Mouse (Mus musculus): ENCODE data around the gene Ifna9.
"Not testable (repeated sequence)": the region's sequence is repeated elsewhere in the genome, so short reads cannot be mapped to it uniquely, and the experiment has no call there.

The Ifna9 gene

DNA sequence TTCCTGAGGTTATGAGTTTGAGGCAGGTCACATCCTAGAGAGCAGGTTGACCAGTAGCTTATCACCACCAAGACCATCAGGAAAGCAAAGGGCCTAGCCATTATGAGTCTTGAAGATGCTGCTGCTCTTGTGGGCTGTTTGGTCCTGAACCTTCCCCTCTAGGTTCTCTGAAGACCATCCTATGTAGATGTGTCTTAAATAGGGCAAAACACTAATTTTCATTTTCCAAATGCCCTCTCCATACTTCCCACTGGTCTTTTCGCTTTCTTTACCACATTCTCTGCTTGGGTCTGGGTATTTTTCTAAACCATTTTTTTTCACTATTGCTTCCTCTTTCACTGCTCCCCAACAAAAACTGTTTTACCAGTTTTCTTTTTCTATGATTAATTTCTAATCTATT, at the start of gene Ifna9:
Gene Ifna9, minus strand, starts transcription at position 101 of the 400 bp plus-strand sequence.
- DNase-seq (ENCODE audit: low read depth, low spot score): no peak

DNA sequence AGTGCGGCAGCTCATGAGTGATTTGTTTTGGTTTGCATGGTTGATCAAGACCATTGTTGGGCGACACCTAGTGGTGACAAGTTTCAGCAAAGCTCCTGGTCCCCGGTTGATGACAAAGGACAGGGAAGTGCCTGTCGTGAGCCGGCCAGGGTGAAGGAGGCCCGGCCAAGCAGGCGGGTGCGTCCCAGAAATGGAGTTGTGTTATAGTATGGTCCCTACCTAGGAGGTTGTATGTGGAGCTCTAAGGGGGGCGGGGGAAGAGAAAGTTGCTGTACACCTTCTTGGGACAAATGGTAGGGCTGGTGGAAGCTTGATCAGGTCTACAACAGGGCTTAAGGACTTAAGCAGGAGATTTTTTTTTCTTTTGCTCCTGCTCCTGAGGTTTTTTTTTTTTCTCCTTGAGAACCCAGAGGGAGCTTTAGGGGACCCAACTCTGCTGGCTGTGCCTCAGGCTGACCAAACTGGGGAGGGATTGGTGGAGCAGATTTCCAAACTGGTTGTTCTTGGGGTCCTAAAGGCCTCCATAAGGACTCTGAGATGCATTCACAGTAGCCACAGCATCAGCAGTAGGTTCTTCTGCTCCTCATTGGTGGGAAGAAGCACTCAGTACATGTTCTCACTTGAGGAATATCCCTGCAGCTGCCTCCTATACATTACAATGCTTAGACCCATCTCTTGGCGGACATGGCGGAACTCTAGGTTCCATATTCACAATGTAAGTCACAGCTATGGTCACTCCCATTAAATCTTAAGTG, 49.1 kb upstream of the Ifna9 start:
- peak; percentile 100 for DNase-seq (ENCODE audit: low read depth, low spot score)

DNA sequence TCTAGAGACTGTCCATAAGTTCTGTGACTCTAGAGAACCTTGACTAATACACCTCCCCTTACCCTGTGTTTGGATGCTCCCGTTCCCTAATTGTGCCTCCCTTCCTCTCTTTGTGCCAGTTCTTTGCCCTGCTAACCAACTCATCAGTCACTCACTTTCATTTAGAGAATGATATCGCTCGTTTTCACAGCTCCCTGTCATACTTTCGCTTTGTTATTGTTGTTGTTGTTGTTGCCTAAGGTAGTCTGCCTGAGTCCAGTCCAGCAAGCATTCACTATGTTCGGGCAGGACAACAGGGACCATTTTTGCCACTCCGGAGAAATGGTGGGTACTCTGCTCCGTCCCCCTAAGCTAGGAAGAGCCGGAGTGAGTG, 48.5 kb upstream of the Ifna9 start:
- DNase-seq (ENCODE audit: low read depth, low spot score): no peak

DNA sequence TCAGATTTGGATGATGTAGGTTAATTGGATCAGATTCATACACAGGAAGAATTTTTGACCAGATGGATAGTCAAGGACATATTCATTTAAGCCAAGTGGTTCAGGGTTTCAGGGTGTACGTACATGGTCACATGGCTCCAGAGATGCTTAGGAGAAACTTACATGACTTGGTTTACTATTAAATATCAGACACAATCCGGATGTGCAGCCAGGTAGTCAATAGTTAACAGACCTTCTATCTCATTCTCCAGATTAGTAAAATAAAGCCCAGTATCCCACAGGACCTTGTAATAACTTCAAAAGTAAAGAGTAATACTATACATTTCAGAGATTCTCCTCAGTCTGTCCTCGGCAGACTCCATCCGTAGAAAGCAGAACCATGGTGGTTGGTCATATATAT, 42.1 kb upstream of the Ifna9 start, which contains the start of gene C87499:
Gene C87499, minus strand, starts transcription at position 101 of the 400 bp plus-strand sequence.
- DNase-seq (ENCODE audit: low read depth, low spot score): no peak

DNA sequence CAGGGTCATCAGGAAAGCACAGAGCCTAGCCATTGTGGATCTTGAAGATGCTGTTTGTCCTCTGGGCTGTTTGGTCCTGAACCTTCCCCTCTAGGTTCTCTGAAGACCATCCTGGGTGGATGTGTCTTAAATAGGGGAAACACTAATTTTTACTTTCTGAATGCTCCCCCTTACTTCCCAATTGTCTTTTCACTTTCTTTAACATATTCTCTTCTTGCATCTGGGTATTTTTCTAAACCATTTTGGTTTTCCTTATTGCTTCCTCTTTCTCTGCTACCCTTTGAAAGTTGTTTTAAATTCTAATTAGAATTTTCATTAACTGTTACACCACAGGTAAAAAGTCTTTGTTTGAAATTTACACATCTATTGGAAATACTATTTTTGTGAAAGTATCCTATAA, 11.1 kb upstream of the Ifna9 start, which contains the start of gene Ifna12:
Gene Ifna12, minus strand, starts transcription at position 101 of the 400 bp plus-strand sequence.
- no peak for DNase-seq (ENCODE audit: low read depth, low spot score)

DNA sequence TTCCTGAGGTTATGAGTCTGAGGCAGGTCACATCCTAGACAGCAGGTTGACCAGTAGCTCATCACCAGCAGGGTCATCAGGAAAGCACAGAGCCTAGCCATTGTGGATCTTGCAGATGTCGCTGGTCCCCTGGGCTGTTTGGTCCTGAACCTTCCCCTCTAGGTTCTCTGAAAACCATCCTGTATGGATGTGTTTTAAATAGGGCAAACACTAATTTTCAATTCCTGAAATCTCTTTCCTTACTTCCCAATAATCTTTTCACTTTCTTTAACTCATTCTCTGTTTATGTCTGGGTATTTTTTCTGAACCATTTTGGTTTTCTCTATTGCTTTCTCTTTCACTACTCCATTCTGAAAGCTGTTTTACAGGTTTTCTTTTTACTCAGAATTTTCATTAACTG, 20.5 kb downstream of the Ifna9 start, which contains the start of gene Ifna14:
Gene Ifna14, minus strand, starts transcription at position 101 of the 400 bp plus-strand sequence.
- DNase-seq (ENCODE audit: low read depth, low spot score): no peak

DNA sequence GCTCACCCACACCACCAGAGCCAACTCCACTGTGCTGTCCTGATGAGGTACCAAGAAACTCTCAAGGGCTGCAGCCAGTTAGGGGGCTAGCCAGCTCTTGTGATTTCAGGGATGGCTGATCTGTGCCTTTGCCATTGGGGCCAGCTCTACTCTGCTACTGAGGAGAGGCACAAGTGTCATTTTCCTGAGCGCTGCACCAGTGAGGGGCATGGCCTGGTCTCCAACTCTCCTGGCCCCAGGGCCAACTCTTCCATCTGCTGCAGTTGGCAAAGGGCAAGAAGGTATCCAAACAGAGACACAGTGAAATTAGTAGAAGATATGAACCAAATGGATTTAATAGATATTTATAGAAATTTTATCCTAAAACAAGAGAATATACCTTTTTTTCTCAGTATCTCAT, 30.4 kb downstream of the Ifna9 start:
- DNase-seq (ENCODE audit: low read depth, low spot score): no peak

DNA sequence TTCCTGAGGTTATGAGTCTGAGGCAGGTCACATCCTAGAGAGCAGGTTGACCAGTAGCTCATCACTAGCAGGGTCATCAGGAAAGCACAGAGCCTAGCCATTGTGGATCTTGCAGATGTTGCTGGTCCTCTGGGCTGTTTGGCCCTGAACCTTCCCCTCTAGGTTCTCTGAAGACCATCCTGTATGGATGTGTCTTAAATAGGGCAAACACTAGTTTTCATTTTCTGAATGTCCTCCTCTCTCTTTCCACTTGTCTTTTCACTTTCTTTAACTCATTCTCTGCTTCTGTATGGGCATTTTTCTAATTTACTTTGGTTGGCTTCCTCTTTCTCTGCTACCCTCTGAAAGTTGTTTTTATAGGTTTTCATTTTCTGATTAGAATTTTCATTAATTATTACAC, 34.0 kb downstream of the Ifna9 start, which contains the start of gene Ifna15:
Gene Ifna15, minus strand, starts transcription at position 101 of the 400 bp plus-strand sequence.
- not testable (repeated sequence) for DNase-seq (ENCODE audit: low read depth, low spot score)

DNA sequence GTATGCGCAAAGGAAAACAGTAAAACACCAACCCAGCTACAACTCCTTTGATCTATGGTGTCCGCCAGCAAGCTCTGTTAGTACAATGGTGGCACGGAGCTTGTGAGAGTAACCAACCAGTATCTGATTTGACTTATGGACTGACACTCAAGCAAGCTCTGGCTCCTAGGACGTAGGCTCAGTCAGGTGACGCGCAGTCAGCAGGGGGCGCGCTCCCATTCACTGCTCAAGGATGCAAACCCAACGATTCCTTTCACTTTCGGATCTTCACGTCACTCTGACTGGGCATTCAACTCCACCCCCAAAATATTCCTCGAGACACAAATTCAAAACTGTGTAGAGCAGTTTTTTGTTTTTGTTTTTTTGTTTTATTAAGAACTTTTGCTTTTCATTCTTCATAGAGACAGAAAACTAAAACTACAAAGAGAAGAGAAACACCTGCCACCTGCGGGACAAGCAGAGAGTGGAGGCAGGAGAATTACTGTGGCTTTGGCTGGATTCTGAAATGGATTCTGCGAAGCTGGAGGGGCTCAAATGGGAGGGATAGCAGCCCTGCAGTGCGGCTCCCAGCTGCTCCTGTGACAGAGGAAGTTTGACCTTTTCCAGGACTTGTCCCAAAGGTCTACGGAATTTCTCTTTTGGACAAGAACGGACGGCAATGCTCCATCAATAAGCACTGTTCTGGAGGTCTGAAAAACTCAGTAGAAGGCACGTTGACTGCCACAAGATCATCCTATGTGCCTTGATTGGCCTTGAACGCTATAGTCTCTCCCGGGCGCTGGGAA, 41.8 kb downstream of the Ifna9 start:
- peak; percentile 76 for DNase-seq (ENCODE audit: low read depth, low spot score)

DNA sequence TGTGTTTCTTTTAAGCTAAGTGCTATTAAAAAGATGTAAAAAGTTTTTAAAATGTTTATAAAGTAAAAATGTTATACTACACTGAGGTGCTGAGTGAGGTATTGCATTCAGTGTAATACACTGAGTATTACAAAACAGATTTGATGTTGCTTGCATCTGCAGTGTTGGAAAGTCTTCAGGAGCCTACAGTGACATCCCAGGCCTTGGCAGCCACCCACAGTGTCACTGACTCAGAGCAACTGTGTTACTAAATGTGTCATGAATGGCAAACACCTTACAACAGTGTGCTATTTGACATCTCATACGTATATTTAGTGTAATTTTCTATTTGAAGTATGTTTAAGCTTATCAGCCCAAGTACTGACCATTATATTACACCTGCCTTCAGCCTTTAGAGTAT, 44.2 kb downstream of the Ifna9 start:
- DNase-seq (ENCODE audit: low read depth, low spot score): no peak

DNA sequence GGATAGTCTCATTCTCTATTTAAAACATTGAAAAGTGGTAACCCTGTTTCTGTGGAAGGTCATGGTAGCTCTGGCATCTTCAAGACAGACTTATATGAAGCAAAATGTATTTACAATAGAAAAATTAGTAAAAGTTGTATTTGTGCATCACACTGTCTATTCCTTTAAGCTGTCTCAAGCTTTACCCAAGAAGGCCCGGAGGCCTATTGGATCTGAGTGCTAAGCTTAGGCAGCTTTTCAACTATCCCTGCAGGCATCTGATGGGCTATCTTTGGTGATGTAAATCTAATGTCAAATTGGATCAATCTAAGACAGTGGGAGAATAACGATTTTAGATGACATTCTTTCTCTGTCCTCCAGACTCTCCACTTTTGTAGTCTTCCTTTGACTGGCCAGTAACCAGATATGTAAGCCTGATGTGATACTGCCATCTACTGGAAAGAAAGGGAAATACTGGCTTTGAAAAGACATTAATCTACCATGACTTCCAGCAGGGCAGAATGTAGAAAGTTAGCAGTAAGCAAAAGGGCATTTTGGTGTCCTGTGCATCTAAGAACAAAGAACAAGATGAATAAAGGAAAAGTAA, 48.4 kb downstream of the Ifna9 start:
- peak; percentile 84 for DNase-seq (ENCODE audit: low read depth, low spot score)

All from mesoderm, embryonic 11.5 days (tissue).